Mouse (Mus musculus): Measurements from ENCODE around the gene Nab2. TPM values are rescaled to one million over a fixed set of nuclear protein-coding genes. Genes with fewer than 3 reads are reported as not detected.
"Not testable (repeated sequence)": the region's sequence is repeated elsewhere in the genome, so short reads cannot be mapped to it uniquely, and the experiment has no call there.

Nab2 gene
- polyA plus RNA-seq, 1 experiment from 2014 or later, result 28.8 TPM

- H3K27me3 ChIP-seq (ENCODE audit: insufficient read depth, low read length); H3K9ac ChIP-seq (replicated peaks; ENCODE audit: low read length); H3K4me3 ChIP-seq (ENCODE audit: low read length); H3K9me3 ChIP-seq (ENCODE audit: low read length); H3K27ac ChIP-seq (ENCODE audit: low read length); ATAC-seq (ENCODE audit: low FRiP score, low TSS enrichment); H3K4me2 ChIP-seq (replicated peaks; ENCODE audit: low read depth, low read length): not testable (repeated sequence)
- Histone ChIP-seq H3K36me3 (ENCODE audit: insufficient read depth, low read length) (peaks cover 24% of the 10 kb centered on the region), H3K4me1 (ENCODE audit: insufficient read depth, low read length) (peaks cover 50% of the 10 kb centered on the region)
- 61% methylated on average over 6 of the region's 6 CpGs for WGBS
These were observed 10.8 kb downstream of the Nab2 start for GRCm38 (mm10) chr10:127657617-127658016.

- no peak overlapping the region for H3K27ac ChIP-seq (ENCODE audit: low read length)
- H3K4me3 ChIP-seq (ENCODE audit: low read length), result no peak overlapping the region
- H3K9me3 ChIP-seq (ENCODE audit: low read length), result no peaks in the 10 kb centered on the region
- WGBS, result 48% methylated on average over 16 of the region's 16 CpGs
- ATAC-seq (ENCODE audit: low FRiP score, low TSS enrichment), result no peak
- no peak overlapping the region for H3K9ac ChIP-seq (replicated peaks; ENCODE audit: low read length)
- no peaks in the 10 kb centered on the region for H3K27me3 ChIP-seq (ENCODE audit: insufficient read depth, low read length)
- H3K4me2 ChIP-seq (replicated peaks; ENCODE audit: low read depth, low read length), result no peak overlapping the region
- H3K4me1 ChIP-seq (ENCODE audit: insufficient read depth, low read length), result peaks cover 29% of the 10 kb centered on the region
- peaks cover 32% of the 10 kb centered on the region for H3K36me3 ChIP-seq (ENCODE audit: insufficient read depth, low read length)
These were observed 13.3 kb downstream of the Nab2 start for GRCm38 (mm10) chr10:127654970-127655579.

GRCm38 (mm10) chr10:127652906-127653638, 15.3 kb downstream of the Nab2 start:
- Histone ChIP-seq H3K4me2 (replicated peaks; ENCODE audit: low read depth, low read length) (peak overlapping the region; percentile 42), H3K27ac (ENCODE audit: low read length) (peak overlapping the region; percentile 68), H3K9me3 (ENCODE audit: low read length) (no peaks in the 10 kb centered on the region), H3K9ac (replicated peaks; ENCODE audit: low read length) (peak overlapping the region; percentile 55), H3K27me3 (ENCODE audit: insufficient read depth, low read length) (no peaks in the 10 kb centered on the region), H3K4me1 (ENCODE audit: insufficient read depth, low read length) (peaks cover 13% of the 10 kb centered on the region), H3K36me3 (ENCODE audit: insufficient read depth, low read length) (peaks cover 29% of the 10 kb centered on the region), H3K4me3 (ENCODE audit: low read length) (peak overlapping the region; percentile 29)
- WGBS, result 41% methylated on average over 21 of the region's 21 CpGs
- ATAC-seq (ENCODE audit: low FRiP score, low TSS enrichment), result peak; percentile 57

- no peak for ATAC-seq (ENCODE audit: low FRiP score, low TSS enrichment)
- Histone ChIP-seq H3K4me3 (ENCODE audit: low read length) (no peak overlapping the region), H3K4me1 (ENCODE audit: insufficient read depth, low read length) (peaks cover 27% of the 10 kb centered on the region), H3K27me3 (ENCODE audit: insufficient read depth, low read length) (no peaks in the 10 kb centered on the region), H3K4me2 (replicated peaks; ENCODE audit: low read depth, low read length) (no peak overlapping the region), H3K9me3 (ENCODE audit: low read length) (no peaks in the 10 kb centered on the region), H3K36me3 (ENCODE audit: insufficient read depth, low read length) (peaks cover 9% of the 10 kb centered on the region; the same call in 1 of the 2 replicates), H3K9ac (replicated peaks; ENCODE audit: low read length) (no peak overlapping the region), H3K27ac (ENCODE audit: low read length) (no peak overlapping the region)
- 70% methylated on average over 2 of the region's 2 CpGs for WGBS
These were observed 22.6 kb downstream of the Nab2 start for GRCm38 (mm10) chr10:127645791-127646190.

GRCm38 (mm10) chr10:127643553-127644238, 24.7 kb downstream of the Nab2 start:
- H3K4me3 ChIP-seq (ENCODE audit: low read length), result peak overlapping the region; percentile 56
- peaks cover 4% of the 10 kb centered on the region; the same call in 1 of the 2 replicates for H3K36me3 ChIP-seq (ENCODE audit: insufficient read depth, low read length)
- peak overlapping the region; percentile 96 for H3K27ac ChIP-seq (ENCODE audit: low read length)
- peak; percentile 67 for ATAC-seq (ENCODE audit: low FRiP score, low TSS enrichment)
- H3K4me1 ChIP-seq (ENCODE audit: insufficient read depth, low read length), result peaks cover 27% of the 10 kb centered on the region
- H3K9me3 ChIP-seq (ENCODE audit: low read length), result no peaks in the 10 kb centered on the region
- peak overlapping the region; percentile 85 for H3K9ac ChIP-seq (replicated peaks; ENCODE audit: low read length)
- WGBS, result under 1% methylated on average over 25 of the region's 25 CpGs
- H3K27me3 ChIP-seq (ENCODE audit: insufficient read depth, low read length), result no peaks in the 10 kb centered on the region
- peak overlapping the region; percentile 70 for H3K4me2 ChIP-seq (replicated peaks; ENCODE audit: low read depth, low read length)

- Histone ChIP-seq H3K36me3 (ENCODE audit: insufficient read depth, low read length) (peaks cover 4% of the 10 kb centered on the region; the same call in 1 of the 2 replicates), H3K4me1 (ENCODE audit: insufficient read depth, low read length) (peaks cover 27% of the 10 kb centered on the region), H3K27me3 (ENCODE audit: insufficient read depth, low read length) (no peaks in the 10 kb centered on the region), H3K27ac (ENCODE audit: low read length) (peak within 1 kb of the TSS; percentile 96), H3K4me3 (ENCODE audit: low read length) (peak within 1 kb of the TSS; percentile 56), H3K9ac (replicated peaks; ENCODE audit: low read length) (peak within 1 kb of the TSS; percentile 85), H3K9me3 (ENCODE audit: low read length) (no peaks in the 10 kb centered on the region), H3K4me2 (replicated peaks; ENCODE audit: low read depth, low read length) (peak within 1 kb of the TSS; percentile 70)
- peak; percentile 62 for ATAC-seq (ENCODE audit: low FRiP score, low TSS enrichment)
- 7% methylated on average over 37 of the region's 37 CpGs for WGBS
These were observed 25.4 kb downstream of the Nab2 start, which contains the start of gene Stat6 for GRCm38 (mm10) chr10:127642772-127643552. Stat6 (plus strand) TSS chr10:127642986.

DNA sequence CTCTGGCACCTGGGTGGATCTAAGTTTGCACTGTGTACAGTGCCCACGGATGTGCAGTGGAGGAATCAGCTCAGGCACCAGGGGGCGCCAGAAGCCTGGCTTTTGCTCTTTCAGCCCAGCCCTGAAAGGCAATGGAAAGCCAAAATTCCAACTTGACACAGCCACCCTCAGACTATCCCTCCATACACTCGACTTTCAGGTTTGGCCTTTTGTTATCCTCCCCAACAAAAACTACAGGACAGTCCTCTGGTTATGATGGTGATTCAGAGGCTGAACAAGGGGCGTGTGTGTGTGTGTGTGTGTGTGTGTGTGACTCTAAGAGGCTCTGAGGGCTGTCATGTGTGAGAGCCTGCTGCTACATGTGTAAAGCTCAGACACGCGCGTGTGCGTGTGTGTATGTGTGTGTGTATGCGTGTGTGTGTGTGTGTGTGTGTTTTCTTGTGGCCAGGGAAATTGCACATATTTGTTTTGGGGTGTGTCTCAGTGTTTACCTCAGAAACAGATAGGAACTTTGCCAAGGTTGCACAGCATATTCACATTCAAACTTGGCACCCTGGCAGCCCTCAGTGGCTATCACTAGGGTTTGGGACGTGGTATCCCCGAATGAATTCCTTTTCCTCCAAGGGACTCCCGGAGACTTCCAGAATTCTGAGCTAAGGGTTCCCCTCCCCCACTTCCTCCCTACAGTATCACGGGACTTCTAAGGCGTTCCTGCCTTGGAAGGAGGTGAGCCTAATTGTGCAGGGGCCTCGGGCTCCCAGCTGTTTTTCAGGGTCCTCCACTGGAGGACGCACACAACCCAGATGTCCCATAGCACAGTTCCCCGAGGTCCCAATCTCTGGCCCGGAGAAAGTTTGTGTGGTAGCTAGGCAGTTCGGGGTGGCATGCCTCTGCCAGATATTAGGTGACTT, 26.3 kb downstream of the Nab2 start:
- 5% methylated on average over 19 of the region's 19 CpGs for WGBS
- peak overlapping the region; percentile 85 for H3K9ac ChIP-seq (replicated peaks; ENCODE audit: low read length)
- H3K9me3 ChIP-seq (ENCODE audit: low read length), result no peaks in the 10 kb centered on the region
- peak overlapping the region; percentile 96 for H3K27ac ChIP-seq (ENCODE audit: low read length)
- no peaks in the 10 kb centered on the region for H3K36me3 ChIP-seq (ENCODE audit: insufficient read depth, low read length)
- peaks cover 27% of the 10 kb centered on the region for H3K4me1 ChIP-seq (ENCODE audit: insufficient read depth, low read length)
- H3K4me3 ChIP-seq (ENCODE audit: low read length), result peak overlapping the region; percentile 56
- peak; percentile 81 for ATAC-seq (ENCODE audit: low FRiP score, low TSS enrichment)
- no peaks in the 10 kb centered on the region for H3K27me3 ChIP-seq (ENCODE audit: insufficient read depth, low read length)
- H3K4me2 ChIP-seq (replicated peaks; ENCODE audit: low read depth, low read length), result peak overlapping the region; percentile 70

- Histone ChIP-seq H3K4me3 (ENCODE audit: low read length) (no peak overlapping the region), H3K9me3 (ENCODE audit: low read length) (no peaks in the 10 kb centered on the region), H3K27ac (ENCODE audit: low read length) (no peak overlapping the region), H3K9ac (replicated peaks; ENCODE audit: low read length) (no peak overlapping the region), H3K4me1 (ENCODE audit: insufficient read depth, low read length) (peaks cover 27% of the 10 kb centered on the region), H3K36me3 (ENCODE audit: insufficient read depth, low read length) (no peaks in the 10 kb centered on the region), H3K4me2 (replicated peaks; ENCODE audit: low read depth, low read length) (no peak overlapping the region), H3K27me3 (ENCODE audit: insufficient read depth, low read length) (no peaks in the 10 kb centered on the region)
- no peak for ATAC-seq (ENCODE audit: low FRiP score, low TSS enrichment)
- 64% methylated on average over 5 of the region's 5 CpGs for WGBS
These were observed 27.9 kb downstream of the Nab2 start for GRCm38 (mm10) chr10:127640421-127640820.
